Mouse (Mus musculus): ENCODE data around the gene Olfr1388. TPM values are rescaled to one million over a fixed set of nuclear protein-coding genes. Genes with fewer than 3 reads are reported as not detected.
"Not testable (repeated sequence)": the region's sequence is repeated elsewhere in the genome, so short reads cannot be mapped to it uniquely, and the experiment has no call there.

Olfr1388 gene
- polyA plus RNA-seq (2015; fragmentation: Nextera tagmentation; extraction: Ambion mirVana), result 0.05 and 0.10 TPM in 2 replicates

DNA sequence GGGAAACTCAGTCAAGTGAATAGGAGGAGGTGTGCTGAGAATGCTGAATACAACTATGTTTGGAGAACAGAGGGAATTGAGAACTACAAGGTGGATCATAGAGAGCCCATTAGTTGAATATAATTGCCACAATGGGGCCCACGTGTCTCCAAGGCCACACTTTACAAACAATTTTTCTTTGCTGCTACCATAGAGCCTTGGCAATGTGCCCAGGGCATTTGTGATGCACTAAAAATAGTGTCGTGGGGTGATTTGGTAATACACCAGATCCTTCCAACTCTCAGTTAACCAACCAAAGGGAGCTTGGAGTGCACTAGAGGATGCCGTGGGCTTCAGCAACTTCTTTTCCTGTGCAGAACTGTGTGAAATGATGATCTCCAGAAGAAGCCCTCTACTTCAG lies at the start of gene Olfr1388:
Gene Olfr1388 (plus strand): TSS at position 214 of the 400 bp plus-strand sequence.
- Histone ChIP-seq H3K4me2 (ENCODE audit: low read depth, low read length) (no peak within 1 kb of the TSS), H3K36me3 (ENCODE audit: control insufficient read depth, insufficient read depth, low read length) (no peaks in the 10 kb centered on the region), H3K4me1 (ENCODE audit: control insufficient read depth, insufficient read depth, low read length) (no peaks in the 10 kb centered on the region), H3K4me3 (ENCODE audit: low read length) (no peak within 1 kb of the TSS), H3K27me3 (replicated peaks; ENCODE audit: control insufficient read depth, insufficient read depth, low read length) (no peaks in the 10 kb centered on the region), H3K9ac (ENCODE audit: low read depth, low read length) (no peak within 1 kb of the TSS), H3K9me3 (ENCODE audit: control insufficient read depth, low read length) (no peaks in the 10 kb centered on the region), H3K27ac (ENCODE audit: low read length) (no peak within 1 kb of the TSS)
- 59% methylated on average over 3 of the region's 3 CpGs for WGBS
- ATAC-seq, result no peak

DNA sequence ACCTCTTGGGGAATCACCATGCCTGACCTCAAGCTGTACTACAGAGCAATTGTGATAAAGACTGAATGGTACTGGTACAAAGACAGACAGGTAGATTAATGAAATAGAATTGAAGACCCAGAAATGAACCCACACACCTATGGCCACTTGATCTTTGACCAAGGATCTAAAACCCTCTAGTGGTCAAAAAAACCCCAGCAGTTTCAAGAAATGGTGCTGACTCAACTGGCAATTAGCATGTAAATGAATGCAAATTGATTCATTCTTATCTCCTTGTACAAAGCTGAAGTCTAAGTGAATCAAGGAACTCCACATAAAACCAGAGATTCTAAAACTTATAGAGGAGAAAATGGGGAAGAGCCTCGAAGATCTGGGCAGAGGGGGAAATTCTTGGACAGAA lies 43.7 kb upstream of the Olfr1388 start:
- H3K27me3 ChIP-seq (replicated peaks; ENCODE audit: control insufficient read depth, insufficient read depth, low read length); H3K36me3 ChIP-seq (ENCODE audit: control insufficient read depth, insufficient read depth, low read length); H3K4me1 ChIP-seq (ENCODE audit: control insufficient read depth, insufficient read depth, low read length); H3K4me3 ChIP-seq (ENCODE audit: low read length); H3K4me2 ChIP-seq (ENCODE audit: low read depth, low read length); H3K27ac ChIP-seq (ENCODE audit: low read length); H3K9ac ChIP-seq (ENCODE audit: low read depth, low read length); H3K9me3 ChIP-seq (ENCODE audit: control insufficient read depth, low read length); ATAC-seq: not testable (repeated sequence)
- WGBS, result 86% methylated on average over 1 of the region's 1 CpGs

DNA sequence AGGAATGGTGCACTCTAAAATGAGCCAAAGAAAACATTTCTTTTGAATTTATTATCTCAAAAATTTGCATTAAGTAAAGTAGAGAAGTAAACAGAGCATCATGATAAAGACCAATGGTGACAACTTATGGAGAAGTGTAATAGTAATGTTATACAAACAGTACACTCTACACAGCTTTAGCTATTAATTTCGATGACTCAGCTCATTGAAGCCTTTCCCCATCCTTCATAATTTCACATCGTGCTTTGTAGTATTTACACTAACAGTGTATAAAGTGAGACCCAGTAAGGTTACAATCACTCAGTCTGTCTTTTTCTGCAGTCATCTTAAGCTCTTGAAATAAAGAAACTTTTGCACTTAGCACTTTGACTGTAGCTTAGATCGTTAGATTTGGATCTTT lies 29.6 kb upstream of the Olfr1388 start:
- no peaks in the 10 kb centered on the region for H3K4me1 ChIP-seq (ENCODE audit: control insufficient read depth, insufficient read depth, low read length)
- H3K4me3 ChIP-seq (ENCODE audit: low read length), result no peak overlapping the region
- no peaks in the 10 kb centered on the region for H3K27me3 ChIP-seq (replicated peaks; ENCODE audit: control insufficient read depth, insufficient read depth, low read length)
- no peak overlapping the region for H3K4me2 ChIP-seq (ENCODE audit: low read depth, low read length)
- no peak overlapping the region for H3K9ac ChIP-seq (ENCODE audit: low read depth, low read length)
- no peaks in the 10 kb centered on the region for H3K36me3 ChIP-seq (ENCODE audit: control insufficient read depth, insufficient read depth, low read length)
- no peak for ATAC-seq
- no peaks in the 10 kb centered on the region for H3K9me3 ChIP-seq (ENCODE audit: control insufficient read depth, low read length)
- WGBS, result 67% methylated on average over 3 of the region's 3 CpGs
- no peak overlapping the region for H3K27ac ChIP-seq (ENCODE audit: low read length)

DNA sequence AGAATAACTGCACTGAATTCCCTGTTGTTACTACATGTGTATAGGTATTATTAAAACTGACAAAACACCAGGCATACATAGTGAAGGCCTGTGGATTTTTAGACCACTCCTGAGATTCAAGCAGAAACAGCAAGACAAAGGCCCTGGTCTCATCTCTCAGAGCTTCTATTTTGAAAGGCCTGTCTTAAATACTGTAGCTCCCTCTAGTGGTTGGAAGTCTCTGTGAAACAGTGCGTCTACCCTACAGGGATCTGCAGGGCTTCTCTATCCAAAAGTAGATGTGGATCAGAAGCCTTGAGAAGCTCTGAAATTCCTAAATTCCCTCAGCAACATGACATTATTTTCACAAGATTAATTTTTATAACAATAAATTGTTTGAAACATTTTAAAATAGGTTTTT lies 25.9 kb upstream of the Olfr1388 start:
- no peak overlapping the region for H3K9ac ChIP-seq (ENCODE audit: low read depth, low read length)
- 30% methylated on average over 1 of the region's 1 CpGs for WGBS

DNA sequence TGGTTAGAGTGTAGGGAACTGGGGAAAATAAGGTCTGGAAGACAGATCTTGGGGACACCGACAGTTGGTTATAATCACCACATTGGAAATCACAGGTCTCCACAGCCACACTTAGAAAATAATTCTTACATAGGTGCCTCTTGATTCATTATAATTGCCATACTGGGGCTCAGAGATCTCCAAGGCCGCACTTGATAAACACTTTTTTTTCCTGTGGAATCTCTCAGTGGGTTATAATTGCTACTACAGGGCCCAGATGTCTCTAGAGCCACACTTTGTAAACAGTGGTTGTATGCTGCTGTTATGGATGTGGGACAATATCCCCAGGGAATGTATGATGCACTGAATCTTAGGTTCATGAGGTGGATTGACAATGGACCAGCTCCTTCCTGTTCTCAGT lies 13.7 kb upstream of the Olfr1388 start, which contains the start of gene Olfr1389:
Gene Olfr1389 (plus strand): TSS at position 301 of the 400 bp plus-strand sequence.
- no peaks in the 10 kb centered on the region for H3K4me1 ChIP-seq (ENCODE audit: control insufficient read depth, insufficient read depth, low read length)
- H3K4me2 ChIP-seq (ENCODE audit: low read depth, low read length), result no peak within 1 kb of the TSS
- no peaks in the 10 kb centered on the region for H3K27me3 ChIP-seq (replicated peaks; ENCODE audit: control insufficient read depth, insufficient read depth, low read length)
- no peaks in the 10 kb centered on the region for H3K36me3 ChIP-seq (ENCODE audit: control insufficient read depth, insufficient read depth, low read length)
- no peak within 1 kb of the TSS for H3K4me3 ChIP-seq (ENCODE audit: low read length)
- WGBS, result 90% methylated on average over 2 of the region's 2 CpGs
- H3K9me3 ChIP-seq (ENCODE audit: control insufficient read depth, low read length), result no peaks in the 10 kb centered on the region
- ATAC-seq, result no peak
- H3K9ac ChIP-seq (ENCODE audit: low read depth, low read length), result no peak within 1 kb of the TSS
- H3K27ac ChIP-seq (ENCODE audit: low read length), result no peak within 1 kb of the TSS

More for the DNA sequence above, 25.9 kb upstream of the Olfr1388 start:
- no peak overlapping the region for H3K4me3 ChIP-seq (ENCODE audit: low read length)
- no peaks in the 10 kb centered on the region for H3K27me3 ChIP-seq (replicated peaks; ENCODE audit: control insufficient read depth, insufficient read depth, low read length)
- H3K4me2 ChIP-seq (ENCODE audit: low read depth, low read length), result no peak overlapping the region
- no peak overlapping the region for H3K27ac ChIP-seq (ENCODE audit: low read length)
- no peaks in the 10 kb centered on the region for H3K9me3 ChIP-seq (ENCODE audit: control insufficient read depth, low read length)
- no peak for ATAC-seq
- H3K36me3 ChIP-seq (ENCODE audit: control insufficient read depth, insufficient read depth, low read length), result no peaks in the 10 kb centered on the region
- H3K4me1 ChIP-seq (ENCODE audit: control insufficient read depth, insufficient read depth, low read length), result no peaks in the 10 kb centered on the region

DNA sequence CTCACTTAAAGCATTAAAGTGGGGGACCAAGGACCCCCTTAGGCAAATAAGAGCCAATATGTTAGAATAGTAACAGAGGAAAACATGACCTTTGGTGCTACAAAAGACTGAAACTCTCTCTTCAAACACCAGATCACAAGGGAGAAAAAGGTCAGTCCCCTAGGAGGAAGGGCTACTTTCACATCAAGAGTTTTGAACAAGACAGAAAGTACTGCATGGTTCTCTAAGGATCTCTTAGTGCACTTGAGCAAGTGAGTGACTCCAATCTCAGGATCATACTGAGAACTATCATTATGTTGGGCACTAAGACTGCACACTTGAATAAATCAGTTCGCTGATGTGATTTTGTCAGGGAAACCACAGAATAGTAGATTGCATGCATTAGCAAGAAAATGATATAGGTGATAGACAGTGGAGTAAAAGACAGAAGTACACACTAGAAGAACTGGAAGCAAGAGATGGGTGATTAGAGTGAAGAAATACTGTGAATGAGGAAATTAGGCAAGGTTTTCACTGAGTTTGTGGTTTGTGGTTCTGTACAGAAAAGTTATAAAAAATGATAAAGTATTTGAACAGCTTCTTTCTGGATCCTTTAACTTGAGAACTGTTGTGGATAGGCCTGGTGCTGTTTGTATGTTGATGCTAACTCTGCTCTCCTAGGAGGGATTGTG lies 11.0 kb upstream of the Olfr1388 start:
- no peaks in the 10 kb centered on the region for H3K4me1 ChIP-seq (ENCODE audit: control insufficient read depth, insufficient read depth, low read length)
- H3K4me2 ChIP-seq (ENCODE audit: low read depth, low read length), result no peak overlapping the region
- ATAC-seq, result no peak
- no peaks in the 10 kb centered on the region for H3K36me3 ChIP-seq (ENCODE audit: control insufficient read depth, insufficient read depth, low read length)
- no peaks in the 10 kb centered on the region for H3K27me3 ChIP-seq (replicated peaks; ENCODE audit: control insufficient read depth, insufficient read depth, low read length)
- 78% methylated on average over 1 of the region's 1 CpGs for WGBS
- no peak overlapping the region for H3K4me3 ChIP-seq (ENCODE audit: low read length)
- no peak overlapping the region for H3K9ac ChIP-seq (ENCODE audit: low read depth, low read length)
- H3K9me3 ChIP-seq (ENCODE audit: control insufficient read depth, low read length), result no peaks in the 10 kb centered on the region
- no peak overlapping the region for H3K27ac ChIP-seq (ENCODE audit: low read length)

DNA sequence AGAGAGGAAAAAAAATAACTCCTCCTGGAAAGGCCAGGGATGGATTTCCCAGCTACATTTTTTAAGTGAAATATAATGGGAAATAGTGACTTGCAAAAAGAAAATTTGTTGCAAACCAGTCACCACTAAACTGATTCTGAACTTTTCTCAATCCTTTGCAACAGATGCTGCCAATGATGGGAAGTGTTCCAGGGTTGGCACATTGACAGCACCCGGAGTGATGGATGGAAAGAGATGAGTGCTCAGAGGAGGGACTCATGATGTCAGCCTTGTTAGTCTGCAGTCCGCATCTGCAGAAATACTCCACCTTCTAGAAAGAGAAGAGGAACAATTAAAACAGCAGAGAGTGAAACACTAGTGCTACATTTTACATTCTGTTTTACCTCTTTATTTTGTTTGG lies 6.8 kb upstream of the Olfr1388 start:
- Histone ChIP-seq H3K9ac (ENCODE audit: low read depth, low read length) (no peak overlapping the region), H3K36me3 (ENCODE audit: control insufficient read depth, insufficient read depth, low read length) (no peaks in the 10 kb centered on the region), H3K4me2 (ENCODE audit: low read depth, low read length) (no peak overlapping the region), H3K27me3 (replicated peaks; ENCODE audit: control insufficient read depth, insufficient read depth, low read length) (no peaks in the 10 kb centered on the region), H3K4me1 (ENCODE audit: control insufficient read depth, insufficient read depth, low read length) (no peaks in the 10 kb centered on the region), H3K4me3 (ENCODE audit: low read length) (no peak overlapping the region), H3K9me3 (ENCODE audit: control insufficient read depth, low read length) (no peaks in the 10 kb centered on the region), H3K27ac (ENCODE audit: low read length) (no peak overlapping the region)
- ATAC-seq, result no peak
- 83% methylated on average over 2 of the region's 2 CpGs for WGBS

DNA sequence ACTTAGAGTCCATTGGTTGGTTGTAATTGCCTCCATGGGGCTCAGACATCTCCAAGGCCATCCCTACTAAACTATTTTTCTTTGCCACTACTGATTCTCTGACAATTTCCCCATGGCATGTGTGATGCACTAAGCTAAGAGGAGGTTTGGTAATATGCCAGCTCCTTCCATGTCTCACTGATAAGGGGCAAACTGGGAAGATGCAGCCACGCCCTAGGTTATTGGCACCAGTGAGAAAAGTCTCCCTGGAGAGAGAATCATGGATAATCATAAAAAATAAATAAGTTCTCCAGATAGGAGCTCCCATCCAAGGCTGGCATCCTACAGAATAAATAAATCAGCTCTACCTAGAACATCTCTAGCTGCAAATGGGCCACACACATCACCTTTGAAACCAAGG lies 18.6 kb downstream of the Olfr1388 start, which contains the start of gene Olfr1387:
Gene Olfr1387 (plus strand): TSS at position 301 of the 400 bp plus-strand sequence.
- Histone ChIP-seq H3K9ac (ENCODE audit: low read depth, low read length) (no peak within 1 kb of the TSS), H3K27me3 (replicated peaks; ENCODE audit: control insufficient read depth, insufficient read depth, low read length) (no peaks in the 10 kb centered on the region), H3K36me3 (ENCODE audit: control insufficient read depth, insufficient read depth, low read length) (no peaks in the 10 kb centered on the region), H3K4me3 (ENCODE audit: low read length) (no peak within 1 kb of the TSS), H3K4me1 (ENCODE audit: control insufficient read depth, insufficient read depth, low read length) (no peaks in the 10 kb centered on the region), H3K27ac (ENCODE audit: low read length) (no peak within 1 kb of the TSS), H3K4me2 (ENCODE audit: low read depth, low read length) (no peak within 1 kb of the TSS), H3K9me3 (ENCODE audit: control insufficient read depth, low read length) (no peaks in the 10 kb centered on the region)
- ATAC-seq, result no peak
- WGBS, result 81% methylated on average over 1 of the region's 1 CpGs

DNA sequence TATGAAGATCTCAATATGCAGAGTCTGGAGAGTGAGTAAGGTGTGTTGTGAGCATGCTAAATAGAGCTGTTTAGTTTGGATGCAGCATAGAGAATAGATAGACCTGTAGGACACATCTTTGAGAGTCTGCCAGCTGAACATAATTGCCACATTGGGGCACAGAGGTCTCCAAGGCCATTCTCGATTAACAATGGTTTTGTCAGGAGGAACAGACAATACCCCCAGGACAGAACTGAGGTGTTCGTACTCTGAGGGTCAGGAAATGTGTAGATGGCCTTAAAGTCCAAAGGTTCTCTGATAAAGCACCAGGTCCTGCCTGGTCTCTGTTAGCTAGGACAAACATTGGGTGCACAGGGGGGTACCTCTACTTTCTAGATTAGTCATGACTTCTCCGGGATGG lies 28.3 kb downstream of the Olfr1388 start, which contains the start of gene Olfr1386:
Gene Olfr1386 (plus strand): TSS at position 301 of the 400 bp plus-strand sequence.
- not testable (repeated sequence) for H3K4me3 ChIP-seq (ENCODE audit: low read length); H3K27ac ChIP-seq (ENCODE audit: low read length); H3K4me1 ChIP-seq (ENCODE audit: control insufficient read depth, insufficient read depth, low read length); H3K4me2 ChIP-seq (ENCODE audit: low read depth, low read length); ATAC-seq; H3K9me3 ChIP-seq (ENCODE audit: control insufficient read depth, low read length); H3K36me3 ChIP-seq (ENCODE audit: control insufficient read depth, insufficient read depth, low read length); H3K9ac ChIP-seq (ENCODE audit: low read depth, low read length); H3K27me3 ChIP-seq (replicated peaks; ENCODE audit: control insufficient read depth, insufficient read depth, low read length)
- WGBS, result 81% methylated on average over 2 of the region's 3 CpGs

DNA sequence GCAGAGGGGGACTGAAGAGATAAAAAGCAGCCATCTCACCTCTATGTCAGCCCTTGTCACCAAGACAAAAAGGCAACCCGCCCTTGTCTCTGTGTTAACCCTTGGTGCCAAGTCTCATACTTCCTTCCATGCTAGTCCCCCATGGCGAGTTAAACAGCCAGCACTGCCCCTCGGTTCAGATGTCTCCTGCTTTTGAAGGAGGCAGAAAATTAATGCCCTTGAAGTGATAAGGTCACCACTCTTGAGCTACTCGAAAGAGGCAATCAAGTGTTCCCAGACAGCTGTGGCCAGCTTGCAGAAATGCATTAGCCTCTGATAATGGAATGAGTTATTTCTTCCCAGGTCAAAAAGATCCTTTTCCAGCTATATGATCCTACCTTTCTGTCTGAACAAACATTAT lies 49.5 kb downstream of the Olfr1388 start:
- no peaks in the 10 kb centered on the region for H3K36me3 ChIP-seq (ENCODE audit: control insufficient read depth, insufficient read depth, low read length)
- WGBS, result 41% methylated on average over 4 of the region's 4 CpGs
- no peak overlapping the region for H3K4me2 ChIP-seq (ENCODE audit: low read depth, low read length)
- H3K27me3 ChIP-seq (replicated peaks; ENCODE audit: control insufficient read depth, insufficient read depth, low read length), result no peaks in the 10 kb centered on the region
- no peak for ATAC-seq
- H3K9me3 ChIP-seq (ENCODE audit: control insufficient read depth, low read length), result no peaks in the 10 kb centered on the region
- no peak overlapping the region for H3K27ac ChIP-seq (ENCODE audit: low read length)
- no peaks in the 10 kb centered on the region for H3K4me1 ChIP-seq (ENCODE audit: control insufficient read depth, insufficient read depth, low read length)
- no peak overlapping the region for H3K4me3 ChIP-seq (ENCODE audit: low read length)
- no peak overlapping the region for H3K9ac ChIP-seq (ENCODE audit: low read depth, low read length)

All from intestine, embryonic 16.5 days (tissue).